Mouse (Mus musculus) kidney, embryonic 15.5 days (tissue): ENCODE data around the gene Drc3. TPM values are rescaled to one million over a fixed set of nuclear protein-coding genes. Genes with fewer than 3 reads are reported as not detected.

Experiments used
- ATAC-seq: fragments of 200-750 bp; cut with Nextera tagmentation; replicated peaks from 2 replicates; pipeline ENCODE4 v1.8.0; 2017; ENCODE audit warnings: moderate TSS enrichment; ENCODE audit not compliant: low FRiP score
- H3K27ac ChIP-seq: fragments of 300-500 bp; sonication (generic); 2 replicates; pipeline ENCODE4 v1.5.1; 2015; ENCODE audit warnings: mild to moderate bottlenecking, inconsistent platforms
- H3K27me3 ChIP-seq: fragments of 300-500 bp; sonication (generic); 2 replicates; pipeline ENCODE4 v1.6.1; 2015; ENCODE audit warnings: inconsistent platforms
- H3K36me3 ChIP-seq: fragments of 300-500 bp; sonication (generic); 2 replicates; pipeline ENCODE4 v1.6.1; 2015; ENCODE audit warnings: inconsistent platforms
- H3K4me1 ChIP-seq: fragments of 300-500 bp; sonication (generic); 2 replicates; pipeline ENCODE4 v1.6.1; 2015; ENCODE audit warnings: inconsistent platforms
- H3K4me2 ChIP-seq: fragments of 300-500 bp; sonication (generic); 2 replicates; pipeline ENCODE4 v1.6.1; 2015; ENCODE audit warnings: moderate library complexity, mild to moderate bottlenecking, inconsistent platforms
- H3K4me3 ChIP-seq: fragments of 300-500 bp; sonication (generic); replicated peaks from 2 replicates; pipeline ENCODE4 v1.5.1; 2015; ENCODE audit warnings: mild to moderate bottlenecking, inconsistent platforms
- H3K9ac ChIP-seq: fragments of 300-500 bp; sonication (generic); 2 replicates; pipeline ENCODE4 v1.6.1; 2015; ENCODE audit warnings: mild to moderate bottlenecking, inconsistent platforms
- H3K9me3 ChIP-seq: fragments of 300-500 bp; sonication (generic); replicated peaks from 2 replicates; pipeline ENCODE4 v1.6.1; 2016; ENCODE audit warnings: inconsistent platforms
- WGBS: fragments of 180-500 bp; shearing (Covaris S2); methylation state at CpG from one replicate; pipeline ENCODE4 v1.1.7; 2015; ENCODE audit warnings: mixed read lengths; 5-methylcytosine and 5-hydroxymethylcytosine counted together
- polyA plus RNA-seq: library from polyadenylated mRNA; unstranded; fragments of >200 nt; fragmentation: Nextera tagmentation; extraction: Ambion mirVana; gene quantifications from 2 replicates; pipeline ENCODE4 v1.2.1, GENCODE M21; 2015

Drc3 gene
- polyA plus RNA-seq, 1 experiment from 2014 or later: 2.6 TPM

GRCm38 (mm10) chr11:60368909-60369308 lies 15.8 kb downstream of the Drc3 start:
- H3K4me3 ChIP-seq: no peak overlapping the region
- H3K27me3 ChIP-seq: no peaks in the 10 kb centered on the region
- no peak for ATAC-seq
- whole genome bisulfite sequencing: 74% methylated on average over 4 of the region's 4 CpGs
- peaks cover 9% of the 10 kb centered on the region for H3K4me1 ChIP-seq
- no peaks in the 10 kb centered on the region for H3K36me3 ChIP-seq
- no peak overlapping the region for H3K27ac ChIP-seq
- H3K9me3 ChIP-seq: no peaks in the 10 kb centered on the region
- no peak overlapping the region for H3K4me2 ChIP-seq
- no peak overlapping the region for H3K9ac ChIP-seq

DNA sequence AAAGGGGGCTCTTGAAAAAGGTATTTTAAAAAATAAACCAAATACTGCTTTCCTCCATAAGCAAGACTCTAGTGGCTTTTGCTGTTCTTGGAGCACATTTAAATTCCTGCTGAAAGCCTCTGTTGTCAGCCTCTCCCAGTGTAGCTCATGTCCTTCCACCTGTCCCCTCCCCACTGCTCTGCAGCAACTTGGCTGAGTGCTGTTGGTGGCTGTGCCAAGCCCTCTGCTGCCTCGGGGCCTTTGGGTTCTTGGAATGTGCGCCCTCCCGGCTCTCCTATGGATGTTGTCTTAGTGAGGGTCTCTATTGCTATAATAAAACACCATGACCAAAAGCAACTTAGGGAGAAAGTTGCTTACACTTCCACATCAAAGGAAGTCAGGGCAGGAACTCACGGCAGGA lies 16.3 kb downstream of the Drc3 start:
- no peak overlapping the region for H3K4me2 ChIP-seq
- WGBS: 36% methylated on average over 4 of the region's 4 CpGs
- H3K9ac ChIP-seq: no peak overlapping the region
- H3K27me3 ChIP-seq: no peaks in the 10 kb centered on the region
- no peaks in the 10 kb centered on the region for H3K36me3 ChIP-seq
- H3K9me3 ChIP-seq: no peaks in the 10 kb centered on the region
- H3K4me1 ChIP-seq: peaks cover 9% of the 10 kb centered on the region
- no peak overlapping the region for H3K4me3 ChIP-seq
- no peak overlapping the region for H3K27ac ChIP-seq
- ATAC-seq: no peak

GRCm38 (mm10) chr11:60370431-60370830 lies 17.3 kb downstream of the Drc3 start:
- Histone ChIP-seq H3K36me3 (no peaks in the 10 kb centered on the region), H3K27ac (no peak overlapping the region), H3K4me2 (no peak overlapping the region), H3K4me3 (no peak overlapping the region), H3K27me3 (no peaks in the 10 kb centered on the region), H3K4me1 (peaks cover 9% of the 10 kb centered on the region), H3K9me3 (no peaks in the 10 kb centered on the region), H3K9ac (no peak overlapping the region)
- ATAC-seq: no peak
- WGBS: 86% methylated on average over 13 of the region's 13 CpGs

- H3K9me3 ChIP-seq: no peaks in the 10 kb centered on the region
- H3K9ac ChIP-seq: no peak overlapping the region
- H3K36me3 ChIP-seq: no peaks in the 10 kb centered on the region
- WGBS: 78% methylated on average over 6 of the region's 6 CpGs
- no peak overlapping the region for H3K27ac ChIP-seq
- H3K27me3 ChIP-seq: no peaks in the 10 kb centered on the region
- ATAC-seq: no peak
- no peak overlapping the region for H3K4me3 ChIP-seq
- no peaks in the 10 kb centered on the region for H3K4me1 ChIP-seq
- H3K4me2 ChIP-seq: no peak overlapping the region
Measured at GRCm38 (mm10) chr11:60374481-60374880, 21.4 kb downstream of the Drc3 start.

DNA sequence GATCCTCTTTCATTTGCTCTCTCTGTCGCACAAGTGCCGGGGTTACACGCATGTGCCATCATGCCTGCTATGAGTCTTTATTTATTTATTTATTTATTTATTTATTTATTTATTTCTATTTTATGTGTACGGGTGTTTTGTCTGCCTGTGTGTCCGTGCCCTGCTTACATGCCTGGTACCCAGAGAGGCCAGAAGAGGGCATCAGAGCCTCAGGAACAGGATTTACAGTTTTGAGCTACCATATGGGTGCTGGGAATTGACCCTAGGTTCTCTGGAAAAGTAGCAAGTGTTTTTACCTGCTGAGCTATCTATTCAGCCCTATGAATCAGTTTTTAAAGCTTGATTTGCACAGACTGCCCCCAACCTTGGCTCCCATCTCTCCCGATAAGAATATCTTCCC lies 30.4 kb downstream of the Drc3 start:
- H3K9ac ChIP-seq: no peak overlapping the region
- no peaks in the 10 kb centered on the region for H3K36me3 ChIP-seq
- no peak overlapping the region for H3K27ac ChIP-seq
- no peaks in the 10 kb centered on the region for H3K9me3 ChIP-seq
- H3K4me1 ChIP-seq: peaks cover 5% of the 10 kb centered on the region
- 0 out of 2 replicates have a peak, but pooled peaks cover 11% of the 10 kb centered on the region for H3K27me3 ChIP-seq
- H3K4me2 ChIP-seq: no peak overlapping the region
- ATAC-seq: no peak
- H3K4me3 ChIP-seq: no peak overlapping the region
- WGBS: 94% methylated on average over 6 of the region's 6 CpGs

GRCm38 (mm10) chr11:60384762-60385421 lies 31.8 kb downstream of the Drc3 start:
- 9% methylated on average over 16 of the region's 16 CpGs for WGBS
- no peak overlapping the region for H3K27ac ChIP-seq
- no peak for ATAC-seq
- H3K9ac ChIP-seq: no peak overlapping the region
- H3K36me3 ChIP-seq: no peaks in the 10 kb centered on the region
- 0 out of 2 replicates have a peak, but pooled peaks cover 11% of the 10 kb centered on the region for H3K27me3 ChIP-seq
- peak overlapping the region; percentile 28 for H3K4me2 ChIP-seq
- H3K4me1 ChIP-seq: peaks cover 5% of the 10 kb centered on the region
- H3K9me3 ChIP-seq: no peaks in the 10 kb centered on the region
- no peak overlapping the region for H3K4me3 ChIP-seq

- Histone ChIP-seq H3K9me3 (no peaks in the 10 kb centered on the region), H3K4me3 (no peak overlapping the region), H3K9ac (no peak overlapping the region), H3K36me3 (no peaks in the 10 kb centered on the region), H3K4me2 (no peak overlapping the region), H3K27ac (no peak overlapping the region), H3K4me1 (peaks cover 5% of the 10 kb centered on the region), H3K27me3 (0 out of 2 replicates have a peak, but pooled peaks cover 11% of the 10 kb centered on the region)
- 79% methylated on average over 5 of the region's 5 CpGs for WGBS
- no peak for ATAC-seq
Measured at GRCm38 (mm10) chr11:60385946-60386345, 32.8 kb downstream of the Drc3 start.

GRCm38 (mm10) chr11:60387944-60388343 lies 34.8 kb downstream of the Drc3 start:
- no peak overlapping the region for H3K27ac ChIP-seq
- H3K9me3 ChIP-seq: no peaks in the 10 kb centered on the region
- H3K4me2 ChIP-seq: no peak overlapping the region
- 0 out of 2 replicates have a peak, but pooled peaks cover 11% of the 10 kb centered on the region for H3K27me3 ChIP-seq
- H3K4me3 ChIP-seq: no peak overlapping the region
- 89% methylated on average over 2 of the region's 2 CpGs for WGBS
- no peak for ATAC-seq
- no peak overlapping the region for H3K9ac ChIP-seq
- no peaks in the 10 kb centered on the region for H3K36me3 ChIP-seq
- H3K4me1 ChIP-seq: peaks cover 5% of the 10 kb centered on the region

DNA sequence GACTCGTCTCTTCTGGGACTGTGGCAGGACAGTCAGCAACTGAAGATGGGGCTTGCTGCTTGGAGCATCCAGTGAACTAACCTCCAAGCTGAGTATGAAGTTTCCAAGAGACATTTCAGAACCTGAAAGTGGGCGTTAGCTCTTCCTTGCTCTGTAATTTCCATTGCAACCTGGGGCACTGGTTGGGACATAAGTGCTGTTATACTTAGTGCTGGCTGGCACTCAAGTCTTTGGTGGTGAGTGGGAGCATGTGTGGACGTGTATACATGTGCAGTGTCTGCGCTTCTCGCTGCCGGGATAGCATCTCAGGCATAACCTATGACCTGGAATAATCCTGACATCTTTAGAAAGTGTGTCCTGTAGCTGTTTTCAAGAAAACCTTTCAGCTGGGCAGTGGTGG lies 38.2 kb downstream of the Drc3 start:
- no peaks in the 10 kb centered on the region for H3K9me3 ChIP-seq
- H3K4me1 ChIP-seq: no peaks in the 10 kb centered on the region
- no peak overlapping the region for H3K27ac ChIP-seq
- WGBS: 85% methylated on average over 6 of the region's 6 CpGs
- no peak overlapping the region for H3K4me2 ChIP-seq
- no peak overlapping the region for H3K9ac ChIP-seq
- no peaks in the 10 kb centered on the region for H3K36me3 ChIP-seq
- H3K27me3 ChIP-seq: no peaks in the 10 kb centered on the region
- no peak overlapping the region for H3K4me3 ChIP-seq
- ATAC-seq: no peak

DNA sequence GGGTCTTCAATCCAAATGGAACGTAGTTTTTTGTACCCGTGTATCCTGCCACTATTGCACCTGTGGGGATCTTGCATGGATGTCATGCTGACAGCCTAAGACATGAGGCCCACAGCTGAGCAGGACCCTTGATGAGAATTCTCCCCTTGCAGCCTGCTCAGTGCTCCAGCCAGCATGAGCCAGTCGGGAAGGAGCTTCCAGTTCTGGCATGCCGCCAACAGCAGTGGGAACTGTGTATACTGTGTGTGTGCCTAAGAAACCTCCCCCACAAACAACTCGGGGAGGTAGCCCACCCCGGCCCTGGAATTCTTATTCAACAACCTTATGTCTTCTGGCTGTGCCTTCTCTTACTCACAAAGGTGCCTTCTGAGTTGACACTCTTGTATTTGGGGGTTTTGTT lies 43.4 kb downstream of the Drc3 start:
- Histone ChIP-seq H3K4me1 (no peaks in the 10 kb centered on the region), H3K27ac (no peak overlapping the region), H3K9me3 (no peaks in the 10 kb centered on the region), H3K27me3 (no peaks in the 10 kb centered on the region), H3K9ac (no peak overlapping the region), H3K4me2 (no peak overlapping the region), H3K36me3 (peaks cover 20% of the 10 kb centered on the region), H3K4me3 (no peak overlapping the region)
- ATAC-seq: no peak
- 67% methylated on average over 6 of the region's 6 CpGs for WGBS

DNA sequence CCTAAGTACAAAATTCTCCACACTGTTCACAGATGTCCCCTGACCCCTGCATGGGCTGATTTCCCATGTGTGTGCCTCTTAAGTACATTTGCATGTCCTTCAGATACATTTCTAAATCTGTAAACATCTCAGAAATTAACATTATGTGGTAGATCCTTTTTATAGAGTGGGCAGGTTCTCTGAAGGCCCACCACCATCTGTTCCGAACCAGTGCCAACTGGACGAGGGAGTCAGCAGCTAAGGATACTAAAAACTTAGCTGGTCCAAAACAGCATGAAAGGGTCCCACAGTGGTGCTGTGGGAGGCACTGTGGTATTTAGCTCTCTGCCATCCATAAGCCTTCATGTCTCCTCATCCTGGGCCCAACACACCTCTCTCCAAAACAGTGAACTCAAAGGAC lies 44.0 kb downstream of the Drc3 start:
- Histone ChIP-seq H3K9ac (no peak overlapping the region), H3K27me3 (no peaks in the 10 kb centered on the region), H3K9me3 (no peaks in the 10 kb centered on the region), H3K4me3 (no peak overlapping the region), H3K4me1 (no peaks in the 10 kb centered on the region), H3K27ac (no peak overlapping the region), H3K4me2 (no peak overlapping the region), H3K36me3 (peaks cover 27% of the 10 kb centered on the region)
- no peak for ATAC-seq
- WGBS: 87% methylated on average over 2 of the region's 2 CpGs

- ATAC-seq: no peak
- no peak overlapping the region for H3K4me3 ChIP-seq
- peaks cover 79% of the 10 kb centered on the region for H3K36me3 ChIP-seq
- H3K4me1 ChIP-seq: no peaks in the 10 kb centered on the region
- no peaks in the 10 kb centered on the region for H3K9me3 ChIP-seq
- 100% methylated on average over 1 of the region's 1 CpGs for WGBS
- no peak overlapping the region for H3K4me2 ChIP-seq
- H3K27ac ChIP-seq: no peak overlapping the region
- no peaks in the 10 kb centered on the region for H3K27me3 ChIP-seq
- no peak overlapping the region for H3K9ac ChIP-seq
Measured at GRCm38 (mm10) chr11:60406606-60407005, 53.5 kb downstream of the Drc3 start.

GRCm38 (mm10) chr11:60412173-60412572 lies 59.0 kb downstream of the Drc3 start:
- Histone ChIP-seq H3K4me1 (peaks cover 13% of the 10 kb centered on the region), H3K9me3 (no peaks in the 10 kb centered on the region), H3K27ac (no peak overlapping the region), H3K9ac (no peak overlapping the region), H3K36me3 (peaks cover 25% of the 10 kb centered on the region), H3K27me3 (no peaks in the 10 kb centered on the region), H3K4me2 (no peak overlapping the region), H3K4me3 (no peak overlapping the region)
- WGBS: 12% methylated on average over 3 of the region's 3 CpGs
- ATAC-seq: no peak
